Mouse (Mus musculus): ENCODE results near the gene Vps41. TPM values are rescaled to one million over a fixed set of nuclear protein-coding genes. Genes with fewer than 3 reads are reported as not detected.
A peak's percentile ranks its signal among the peaks of the same experiment; 100 is the strongest.

Vps41 gene
- polyA plus RNA-seq, 1 experiment from 2014 or later: 52.7 TPM

GRCm38 (mm10) chr13:18794454-18794853 is 77.4 kb downstream of the Vps41 start:
- Histone ChIP-seq H3K4me2 (no peak overlapping the region), H3K4me1 (replicated peaks) (peaks cover 11% of the 10 kb centered on the region), H3K9ac (no peak overlapping the region), H3K4me3 (no peak overlapping the region), H3K27me3 (replicated peaks) (no peaks in the 10 kb centered on the region), H3K27ac (ENCODE audit: poor library complexity, severe bottlenecking) (no peak overlapping the region), H3K9me3 (replicated peaks) (no peaks in the 10 kb centered on the region), H3K36me3 (peaks cover 5% of the 10 kb centered on the region; the same call in 1 of the 2 replicates)
- 83% methylated on average over 3 of the region's 3 CpGs for WGBS
- ATAC-seq (ENCODE audit: insufficient number of reproducible peaks, low FRiP score): no peak

DNA sequence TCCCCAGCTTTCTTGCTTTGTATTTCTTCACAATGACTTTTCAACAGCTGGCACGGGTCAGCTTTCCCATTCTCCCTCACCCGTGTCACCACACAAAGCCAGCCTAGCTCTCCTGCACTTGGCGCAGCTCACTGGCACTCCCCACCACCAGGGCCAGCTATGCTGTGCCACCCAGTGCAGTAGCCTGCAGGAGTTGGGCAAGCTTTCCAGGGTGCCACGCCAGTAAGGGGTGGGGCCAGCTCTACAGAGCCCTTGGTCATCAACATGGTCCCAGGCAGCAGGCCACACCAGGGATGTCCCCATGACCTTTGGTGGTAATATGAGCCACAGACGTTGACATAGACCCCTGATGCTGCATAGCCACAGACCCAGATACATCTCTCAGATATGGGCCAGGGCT is 80.5 kb downstream of the Vps41 start:
- 79% methylated on average over 5 of the region's 5 CpGs for WGBS
- 0 out of 2 replicates have a peak, but pooled peaks have one; percentile 36 for ATAC-seq (ENCODE audit: insufficient number of reproducible peaks, low FRiP score)
- H3K27ac ChIP-seq (ENCODE audit: poor library complexity, severe bottlenecking): no peak overlapping the region
- H3K4me3 ChIP-seq: no peak overlapping the region
- peaks cover 5% of the 10 kb centered on the region; the same call in 1 of the 2 replicates for H3K36me3 ChIP-seq
- H3K4me2 ChIP-seq: no peak overlapping the region
- no peaks in the 10 kb centered on the region for H3K9me3 ChIP-seq (replicated peaks)
- no peaks in the 10 kb centered on the region for H3K4me1 ChIP-seq (replicated peaks)
- no peaks in the 10 kb centered on the region for H3K27me3 ChIP-seq (replicated peaks)
- H3K9ac ChIP-seq: no peak overlapping the region

- Histone ChIP-seq H3K4me2 (no peak overlapping the region), H3K9ac (no peak overlapping the region), H3K4me3 (no peak overlapping the region), H3K27me3 (replicated peaks) (no peaks in the 10 kb centered on the region), H3K27ac (ENCODE audit: poor library complexity, severe bottlenecking) (no peak overlapping the region), H3K4me1 (replicated peaks) (no peaks in the 10 kb centered on the region), H3K36me3 (no peaks in the 10 kb centered on the region), H3K9me3 (replicated peaks) (no peaks in the 10 kb centered on the region)
- 71% methylated on average over 3 of the region's 3 CpGs for WGBS
- no peak for ATAC-seq (ENCODE audit: insufficient number of reproducible peaks, low FRiP score)
These were observed 83.3 kb downstream of the Vps41 start for GRCm38 (mm10) chr13:18800434-18800833.

GRCm38 (mm10) chr13:18809465-18809864 is 92.4 kb downstream of the Vps41 start:
- Histone ChIP-seq H3K4me2 (no peak overlapping the region), H3K27me3 (replicated peaks) (no peaks in the 10 kb centered on the region), H3K27ac (ENCODE audit: poor library complexity, severe bottlenecking) (no peak overlapping the region), H3K4me1 (replicated peaks) (no peaks in the 10 kb centered on the region), H3K36me3 (peaks cover 9% of the 10 kb centered on the region; the same call in 1 of the 2 replicates), H3K9ac (no peak overlapping the region), H3K4me3 (no peak overlapping the region), H3K9me3 (replicated peaks) (no peaks in the 10 kb centered on the region)
- ATAC-seq (ENCODE audit: insufficient number of reproducible peaks, low FRiP score): no peak
- 75% methylated on average over 4 of the region's 4 CpGs for WGBS

- no peaks in the 10 kb centered on the region for H3K9me3 ChIP-seq (replicated peaks)
These were observed 93.0 kb downstream of the Vps41 start for GRCm38 (mm10) chr13:18809978-18810675.

DNA sequence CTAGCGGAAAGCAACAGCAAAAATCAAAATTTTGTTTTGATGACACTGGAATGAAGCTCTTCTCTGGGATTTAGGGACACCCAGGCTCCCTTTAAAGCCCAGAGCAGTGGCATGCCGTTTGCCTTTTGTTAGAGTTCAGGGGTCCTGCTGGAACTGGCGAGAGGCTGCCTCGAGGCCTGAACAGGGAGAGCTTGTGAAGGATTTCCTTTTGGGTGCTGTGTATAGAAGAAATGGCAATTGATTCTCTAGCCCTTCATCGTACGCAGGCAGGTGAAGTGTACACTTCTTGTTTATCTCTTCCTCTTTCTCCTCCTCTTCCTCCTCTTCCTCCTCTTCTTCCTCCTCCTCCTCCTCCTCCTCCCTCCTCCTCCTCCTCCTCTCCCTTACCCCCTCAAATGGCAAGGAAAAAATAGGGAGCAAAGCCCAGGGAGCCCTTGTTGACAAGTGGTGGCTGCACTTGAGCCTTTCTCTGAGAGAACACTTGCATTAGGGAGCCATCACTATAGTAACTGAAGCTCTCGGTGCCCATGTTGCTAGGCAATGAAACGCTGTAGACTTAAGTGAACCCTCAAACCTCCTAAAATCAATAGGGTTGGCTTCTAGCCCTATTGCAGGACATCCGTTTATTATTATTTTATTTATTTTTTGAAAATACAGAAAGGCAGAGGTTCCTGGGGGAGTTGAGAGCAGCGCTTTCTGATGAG is 107.5 kb downstream of the Vps41 start:
- no peaks in the 10 kb centered on the region for H3K27me3 ChIP-seq (replicated peaks)
- no peak overlapping the region for H3K27ac ChIP-seq (ENCODE audit: poor library complexity, severe bottlenecking)
- no peak overlapping the region for H3K4me2 ChIP-seq
- no peaks in the 10 kb centered on the region for H3K4me1 ChIP-seq (replicated peaks)
- 84% methylated on average over 10 of the region's 10 CpGs for WGBS
- H3K4me3 ChIP-seq: no peak overlapping the region
- H3K36me3 ChIP-seq: peaks cover 24% of the 10 kb centered on the region
- H3K9ac ChIP-seq: no peak overlapping the region
- no peak for ATAC-seq (ENCODE audit: insufficient number of reproducible peaks, low FRiP score)
- H3K9me3 ChIP-seq (replicated peaks): no peaks in the 10 kb centered on the region

More at GRCm38 (mm10) chr13:18809978-18810675, 93.0 kb downstream of the Vps41 start:
- Histone ChIP-seq H3K36me3 (peaks cover 14% of the 10 kb centered on the region), H3K4me2 (no peak overlapping the region), H3K4me3 (no peak overlapping the region), H3K27ac (ENCODE audit: poor library complexity, severe bottlenecking) (no peak overlapping the region), H3K9ac (no peak overlapping the region), H3K4me1 (replicated peaks) (no peaks in the 10 kb centered on the region), H3K27me3 (replicated peaks) (no peaks in the 10 kb centered on the region)
- ATAC-seq (ENCODE audit: insufficient number of reproducible peaks, low FRiP score): no peak
- WGBS: 18% methylated on average over 11 of the region's 11 CpGs

DNA sequence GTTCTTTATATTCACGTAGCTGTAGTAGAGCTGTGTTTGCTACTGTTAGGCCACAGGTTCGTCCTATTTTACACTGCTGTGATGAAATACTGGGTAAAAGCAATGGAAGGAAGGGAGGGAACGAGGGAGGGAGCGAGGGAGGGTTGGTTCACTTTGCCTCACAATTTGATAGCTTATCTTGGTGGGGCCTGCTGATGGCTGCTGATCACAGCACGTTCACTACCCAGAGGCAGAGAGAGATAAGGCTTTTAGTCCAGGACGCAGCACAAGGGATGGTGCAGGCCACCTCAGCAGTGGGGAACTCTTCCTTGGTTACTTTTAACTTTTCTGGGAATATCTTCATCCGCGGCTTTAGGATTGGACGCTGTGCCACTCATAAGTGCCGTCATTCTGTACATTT is 109.9 kb downstream of the Vps41 start:
- ATAC-seq (ENCODE audit: insufficient number of reproducible peaks, low FRiP score): no peak
- Histone ChIP-seq H3K4me2 (no peak overlapping the region), H3K9me3 (replicated peaks) (no peaks in the 10 kb centered on the region), H3K4me1 (replicated peaks) (no peaks in the 10 kb centered on the region), H3K27me3 (replicated peaks) (no peaks in the 10 kb centered on the region), H3K36me3 (peaks cover 20% of the 10 kb centered on the region), H3K27ac (ENCODE audit: poor library complexity, severe bottlenecking) (no peak overlapping the region), H3K4me3 (no peak overlapping the region), H3K9ac (no peak overlapping the region)
- WGBS: 62% methylated on average over 10 of the region's 10 CpGs

- H3K4me1 ChIP-seq (replicated peaks): no peaks in the 10 kb centered on the region
- H3K9ac ChIP-seq: no peak overlapping the region
- H3K9me3 ChIP-seq (replicated peaks): no peaks in the 10 kb centered on the region
- ATAC-seq (ENCODE audit: insufficient number of reproducible peaks, low FRiP score): no peak
- H3K4me2 ChIP-seq: no peak overlapping the region
- peaks cover 10% of the 10 kb centered on the region; the same call in 1 of the 2 replicates for H3K36me3 ChIP-seq
- no peak overlapping the region for H3K4me3 ChIP-seq
- WGBS: 82% methylated on average over 3 of the region's 3 CpGs
- no peaks in the 10 kb centered on the region for H3K27me3 ChIP-seq (replicated peaks)
- no peak overlapping the region for H3K27ac ChIP-seq (ENCODE audit: poor library complexity, severe bottlenecking)
These were observed 113.4 kb downstream of the Vps41 start for GRCm38 (mm10) chr13:18830486-18830885.

GRCm38 (mm10) chr13:18839231-18839630 is 122.1 kb downstream of the Vps41 start:
- no peak overlapping the region for H3K4me3 ChIP-seq
- no peak overlapping the region for H3K27ac ChIP-seq (ENCODE audit: poor library complexity, severe bottlenecking)
- no peak overlapping the region for H3K4me2 ChIP-seq
- WGBS: 88% methylated on average over 4 of the region's 4 CpGs
- no peak for ATAC-seq (ENCODE audit: insufficient number of reproducible peaks, low FRiP score)
- no peaks in the 10 kb centered on the region for H3K36me3 ChIP-seq
- no peaks in the 10 kb centered on the region for H3K4me1 ChIP-seq (replicated peaks)
- H3K9me3 ChIP-seq (replicated peaks): no peaks in the 10 kb centered on the region
- no peak overlapping the region for H3K9ac ChIP-seq
- H3K27me3 ChIP-seq (replicated peaks): no peaks in the 10 kb centered on the region

GRCm38 (mm10) chr13:18840366-18840765 is 123.3 kb downstream of the Vps41 start:
- no peak overlapping the region for H3K27ac ChIP-seq (ENCODE audit: poor library complexity, severe bottlenecking)
- WGBS: 64% methylated on average over 4 of the region's 4 CpGs
- no peak overlapping the region for H3K4me3 ChIP-seq
- no peaks in the 10 kb centered on the region for H3K27me3 ChIP-seq (replicated peaks)
- no peak for ATAC-seq (ENCODE audit: insufficient number of reproducible peaks, low FRiP score)
- H3K9me3 ChIP-seq (replicated peaks): no peaks in the 10 kb centered on the region
- H3K4me1 ChIP-seq (replicated peaks): no peaks in the 10 kb centered on the region
- no peak overlapping the region for H3K4me2 ChIP-seq
- H3K36me3 ChIP-seq: no peaks in the 10 kb centered on the region
- H3K9ac ChIP-seq: no peak overlapping the region

DNA sequence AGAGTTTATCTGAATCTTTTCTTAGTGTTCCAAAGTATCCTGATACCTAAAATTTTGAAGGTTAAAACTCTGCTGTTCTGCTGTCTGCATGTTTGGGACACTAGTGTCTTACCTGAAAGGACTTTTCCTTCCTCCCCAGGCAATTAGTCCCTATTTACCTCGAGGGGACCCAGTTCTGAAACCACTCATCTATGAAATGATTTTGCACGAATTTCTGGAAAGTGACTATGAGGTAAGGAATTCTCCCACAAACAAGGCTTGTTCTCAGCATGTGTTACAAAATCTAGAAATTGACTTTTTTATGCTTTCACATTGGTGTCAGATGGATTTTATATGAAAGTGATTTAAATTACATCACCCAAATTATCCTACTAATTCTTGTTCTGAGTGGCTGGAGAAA is 123.9 kb downstream of the Vps41 start:
- H3K36me3 ChIP-seq: no peaks in the 10 kb centered on the region; the same call in 1 of the 2 replicates
- H3K27me3 ChIP-seq (replicated peaks): no peaks in the 10 kb centered on the region
- no peaks in the 10 kb centered on the region for H3K9me3 ChIP-seq (replicated peaks)
- H3K4me2 ChIP-seq: no peak overlapping the region
- H3K27ac ChIP-seq (ENCODE audit: poor library complexity, severe bottlenecking): no peak overlapping the region
- no peaks in the 10 kb centered on the region for H3K4me1 ChIP-seq (replicated peaks)
- ATAC-seq (ENCODE audit: insufficient number of reproducible peaks, low FRiP score): no peak
- no peak overlapping the region for H3K9ac ChIP-seq
- 76% methylated on average over 2 of the region's 2 CpGs for WGBS
- no peak overlapping the region for H3K4me3 ChIP-seq
